Comparison of ENCODE assay signal across 8 mouse cellular contexts in the genomic region with DNA sequence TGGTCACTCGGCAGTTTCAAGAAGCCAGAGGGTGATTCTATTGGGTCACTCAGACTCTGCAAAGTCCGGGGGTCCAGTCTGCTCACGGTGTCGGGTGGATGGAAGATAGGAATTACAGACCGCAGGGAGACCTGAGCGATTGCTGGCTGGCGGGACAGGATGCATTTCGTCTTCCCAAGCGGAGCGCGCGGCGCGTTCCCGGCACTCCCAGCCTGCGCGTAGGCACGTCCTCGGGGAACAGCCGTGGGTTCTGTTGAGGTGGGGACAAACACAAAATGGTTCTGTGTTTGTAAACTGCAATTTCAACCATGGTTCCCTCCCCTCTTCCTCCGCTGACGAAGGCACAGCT. TPM values are rescaled to one million over a fixed set of nuclear protein-coding genes. Genes with fewer than 3 reads are reported as not detected.
DNase-seq lines count a peak whose midpoint lies in the region; ATAC-seq and TF ChIP-seq lines count a peak whose summit lies in the region.

No protein-coding gene starts in this region.

- under 1% methylated on average over 22 of the region's 22 CpGs for WGBS in heart, embryonic 10.5 days
- under 1% methylated on average over 22 of the region's 22 CpGs for WGBS in intestine, embryonic 14.5 days
- WGBS in stomach, postnatal 0 days = 0% methylated on average over 22 of the region's 22 CpGs

- peak overlapping the region; percentile 100 for H3K4me2 ChIP-seq in intestine, embryonic 14.5 days (ENCODE audit: low read length)
- H3K4me2 ChIP-seq in stomach, postnatal 0 days (replicated peaks; ENCODE audit: low read depth) = peak overlapping the region; percentile 97

- H3K9me3 ChIP-seq in heart, embryonic 10.5 days = no peaks in the 10 kb centered on the region
- no peaks in the 10 kb centered on the region for H3K9me3 ChIP-seq in G1E (replicated peaks)
- H3K9me3 ChIP-seq in intestine, embryonic 14.5 days (ENCODE audit: control insufficient read depth, low read length) = no peaks in the 10 kb centered on the region
- no peaks in the 10 kb centered on the region for H3K9me3 ChIP-seq in stomach, postnatal 0 days (ENCODE audit: control insufficient read depth, low read length)

- no peak for TF ChIP-seq POLR2A in embryonic fibroblast, embryonic 13.5 days (IDR thresholded peaks at IDR 0.05; ENCODE audit: low read depth, low read length)

- peaks cover 50% of the 10 kb centered on the region for H3K27me3 ChIP-seq in heart, embryonic 10.5 days (ENCODE audit: insufficient read depth, poor library complexity, severe bottlenecking)
- peaks cover 20% of the 10 kb centered on the region for H3K27me3 ChIP-seq in G1E (ENCODE audit: insufficient read depth, low read length)
- H3K27me3 ChIP-seq in intestine, embryonic 14.5 days (replicated peaks; ENCODE audit: control insufficient read depth, insufficient read depth, low read length) = peaks cover 53% of the 10 kb centered on the region
- peaks cover 14% of the 10 kb centered on the region; the same call in 1 of the 2 replicates for H3K27me3 ChIP-seq in stomach, postnatal 0 days (ENCODE audit: control insufficient read depth, insufficient read depth, low read length)

- ATAC-seq in G1E (ENCODE audit: extremely low read depth, insufficient number of reproducible peaks, low FRiP score, poor library complexity, severe bottlenecking) = no peak
- ATAC-seq in intestine, embryonic 14.5 days (replicated peaks; ENCODE audit: low FRiP score, low TSS enrichment, low read depth) = 0 out of 2 replicates have a peak, but pooled peaks have one; percentile 10
- ATAC-seq in stomach, postnatal 0 days (ENCODE audit: low FRiP score, low TSS enrichment) = no peak

- TF ChIP-seq EP300 in stomach, postnatal 0 days (optimal IDR thresholded peaks at IDR 0.05) = no peak

- TF ChIP-seq CTCF in G1E (IDR thresholded peaks at IDR 0.05; ENCODE audit: low read depth, low read length) = no peak
- no peak for TF ChIP-seq CTCF in embryonic fibroblast, embryonic 13.5 days (IDR thresholded peaks at IDR 0.05; ENCODE audit: borderline replicate concordance, insufficient read depth, low read length)
- TF ChIP-seq CTCF in stomach, postnatal 0 days (IDR thresholded peaks at IDR 0.05; ENCODE audit: low read depth) = no peak

- no peak overlapping the region; the same call in 1 of the 2 replicates for H3K9ac ChIP-seq in intestine, embryonic 14.5 days (ENCODE audit: low read length)
- H3K9ac ChIP-seq in stomach, postnatal 0 days (ENCODE audit: low read length) = peak overlapping the region; percentile 52

- no peaks in the 10 kb centered on the region for H3K36me3 ChIP-seq in heart, embryonic 10.5 days
- H3K36me3 ChIP-seq in G1E (replicated peaks) = peaks cover 17% of the 10 kb centered on the region
- no peaks in the 10 kb centered on the region for H3K36me3 ChIP-seq in intestine, embryonic 14.5 days (ENCODE audit: control insufficient read depth, insufficient read depth, low read length)
- no peaks in the 10 kb centered on the region for H3K36me3 ChIP-seq in stomach, postnatal 0 days (ENCODE audit: control insufficient read depth, insufficient read depth, low read length)

- H3K27ac ChIP-seq in heart, embryonic 10.5 days = peak overlapping the region; percentile 4; the same call in 1 of the 2 replicates
- H3K27ac ChIP-seq in embryonic fibroblast, embryonic 13.5 days (ENCODE audit: insufficient read depth, low read length) = no peak overlapping the region
- no peak overlapping the region for H3K27ac ChIP-seq in intestine, embryonic 14.5 days (ENCODE audit: low read depth)
- H3K27ac ChIP-seq in stomach, postnatal 0 days (replicated peaks) = no peak overlapping the region

- peak; percentile 76 for DNase-seq in heart, embryonic 10.5 days (ENCODE audit: low spot score)
- no peak for DNase-seq in heart, postnatal 25 days (ENCODE audit: low spot score)
- DNase-seq in G1E (ENCODE audit: low spot score) = no peak
- no peak for DNase-seq in intestine, embryonic 14.5 days (ENCODE audit: low spot score)
- peak; percentile 9 for DNase-seq in lung, postnatal 10 days
- peak; percentile 22 for DNase-seq in stomach, postnatal 0 days (ENCODE audit: low spot score)
- no peak for DNase-seq in thymus, postnatal 10 days (ENCODE audit: low spot score in 2 of 2)

- H3K4me1 ChIP-seq in heart, embryonic 10.5 days = peaks cover 20% of the 10 kb centered on the region
- H3K4me1 ChIP-seq in G1E (ENCODE audit: insufficient read depth, low read depth, low read length) = peaks cover 58% of the 10 kb centered on the region
- no peaks in the 10 kb centered on the region for H3K4me1 ChIP-seq in embryonic fibroblast, embryonic 13.5 days (ENCODE audit: control insufficient read depth, insufficient read depth, low read length)
- peaks cover 10% of the 10 kb centered on the region; the same call in 1 of the 2 replicates for H3K4me1 ChIP-seq in intestine, embryonic 14.5 days (replicated peaks; ENCODE audit: control insufficient read depth, insufficient read depth, low read length)
- H3K4me1 ChIP-seq in stomach, postnatal 0 days (replicated peaks; ENCODE audit: control insufficient read depth, insufficient read depth) = peaks cover 9% of the 10 kb centered on the region; the same call in 1 of the 2 replicates

- H3K4me3 ChIP-seq in heart, embryonic 10.5 days = peak overlapping the region; percentile 73
- H3K4me3 ChIP-seq in G1E (ENCODE audit: low read depth, low read length) = peak overlapping the region; percentile 78
- peak overlapping the region; percentile 59 for H3K4me3 ChIP-seq in embryonic fibroblast, embryonic 13.5 days (ENCODE audit: insufficient read depth, low read length)
- peak overlapping the region; percentile 62 for H3K4me3 ChIP-seq in intestine, embryonic 14.5 days (ENCODE audit: low read depth, low read length)
- H3K4me3 ChIP-seq in stomach, postnatal 0 days (ENCODE audit: low read depth, low read length) = peak overlapping the region; percentile 61

- intact Hi-C loops in heart, postnatal 25 days (cut with DNase I) = no loop called here

RNA-seq across cellular contexts. Expression of gene Sfmbt2, which starts 4.7 kb away (rescaled TPM):
- 2.1 and 2.2 TPM in 2 replicates for polyA plus RNA-seq in heart, embryonic 10.5 days (2016; fragmentation: Nextera tagmentation; extraction: Ambion mirVana)
- total RNA-seq in heart, postnatal 25 days (2021) = under 1 TPM; 0.53 to 0.55 TPM
- total RNA-seq in G1E (2014; fragmentation: Nextera tagmentation) = 76.5 and 79.8 TPM in 2 replicates
- 26.5 and 26.8 TPM in 2 replicates for total RNA-seq in G1E (2017)
- polyA plus RNA-seq in G1E (2012) = 25.0 and 27.4 TPM in 2 replicates
- polyA plus RNA-seq in embryonic fibroblast, embryonic 13.5 days (2011; ENCODE audit: insufficient read length, low read depth, missing spikeins) = 3.1 and 3.7 TPM in 2 replicates
- polyA plus RNA-seq in intestine, embryonic 14.5 days (2014; fragmentation: Nextera tagmentation; extraction: Ambion mirVana) = 1.6 and 2.2 TPM in 2 replicates
- 0.63 and 0.65 TPM in 2 replicates for polyA plus RNA-seq in stomach, postnatal 0 days (2015; fragmentation: Nextera tagmentation; extraction: Ambion mirVana)

Comparison
In these comparisons a context has a peak if more than half of its experiments do, and no peak if none do; other contexts are left out.
1. DNase-seq: peak in heart, embryonic 10.5 days (single experiment), lung, postnatal 10 days (single experiment) and stomach, postnatal 0 days (single experiment); none in heart, postnatal 25 days (single experiment), G1E (single experiment), intestine, embryonic 14.5 days (single experiment) and thymus, postnatal 10 days (0 of 2).
2. Peak in every context shown above with its lines, with median percentiles within 50 percentile points of each other: H3K4me3 ChIP-seq.